Mouse (Mus musculus): ENCODE measurements around the gene Atp6v0e2.
"Not testable (repeated sequence)": the region's sequence is repeated elsewhere in the genome, so short reads cannot be mapped to it uniquely, and the experiment has no call there.

Atp6v0e2 gene

DNA sequence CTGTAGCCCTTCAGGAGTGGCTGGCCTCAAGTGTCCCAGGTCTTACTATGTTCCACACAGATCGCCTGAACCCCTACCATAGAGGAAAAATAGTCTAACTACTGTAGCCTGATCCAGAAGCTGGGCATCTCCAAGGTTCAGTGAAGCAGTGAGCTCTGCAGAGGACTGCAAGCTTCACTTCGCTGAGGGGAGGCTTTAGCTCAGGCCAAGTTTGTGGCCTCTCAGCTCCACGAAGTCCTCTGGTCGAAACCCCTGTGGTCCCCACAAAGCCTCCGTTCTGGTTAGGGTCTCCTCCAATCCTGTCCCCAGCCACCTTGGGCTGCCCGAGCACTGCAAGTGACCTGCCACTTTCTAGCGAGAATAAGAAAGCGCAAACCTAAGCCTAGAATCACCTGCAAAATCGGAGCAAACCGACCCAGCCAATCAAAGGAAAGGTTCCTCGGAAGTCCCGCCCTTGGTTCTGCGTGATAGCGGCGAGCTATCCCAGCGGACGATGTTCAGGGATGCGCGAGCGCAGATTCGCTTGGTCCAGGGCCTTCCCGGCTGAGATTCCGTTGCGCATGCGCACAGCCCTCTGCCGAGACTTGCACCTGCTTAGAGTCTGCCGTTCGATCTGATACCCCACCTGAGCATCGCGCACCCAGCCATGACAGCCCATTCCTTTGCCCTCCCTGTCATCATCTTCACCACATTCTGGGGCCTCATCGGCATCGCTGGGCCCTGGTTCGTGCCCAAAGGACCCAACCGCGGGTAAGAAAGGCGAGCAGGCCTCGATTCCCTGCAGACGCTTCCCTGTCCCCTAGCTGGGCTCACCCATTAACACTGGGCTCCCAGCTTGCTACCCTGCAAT, at the start of gene Atp6v0e2:
Atp6v0e2 (plus strand) TSS at position 511 of the 850 bp plus-strand sequence.
- DNase-seq (ENCODE audit: low spot score in 2 of 2), result no peak

DNA sequence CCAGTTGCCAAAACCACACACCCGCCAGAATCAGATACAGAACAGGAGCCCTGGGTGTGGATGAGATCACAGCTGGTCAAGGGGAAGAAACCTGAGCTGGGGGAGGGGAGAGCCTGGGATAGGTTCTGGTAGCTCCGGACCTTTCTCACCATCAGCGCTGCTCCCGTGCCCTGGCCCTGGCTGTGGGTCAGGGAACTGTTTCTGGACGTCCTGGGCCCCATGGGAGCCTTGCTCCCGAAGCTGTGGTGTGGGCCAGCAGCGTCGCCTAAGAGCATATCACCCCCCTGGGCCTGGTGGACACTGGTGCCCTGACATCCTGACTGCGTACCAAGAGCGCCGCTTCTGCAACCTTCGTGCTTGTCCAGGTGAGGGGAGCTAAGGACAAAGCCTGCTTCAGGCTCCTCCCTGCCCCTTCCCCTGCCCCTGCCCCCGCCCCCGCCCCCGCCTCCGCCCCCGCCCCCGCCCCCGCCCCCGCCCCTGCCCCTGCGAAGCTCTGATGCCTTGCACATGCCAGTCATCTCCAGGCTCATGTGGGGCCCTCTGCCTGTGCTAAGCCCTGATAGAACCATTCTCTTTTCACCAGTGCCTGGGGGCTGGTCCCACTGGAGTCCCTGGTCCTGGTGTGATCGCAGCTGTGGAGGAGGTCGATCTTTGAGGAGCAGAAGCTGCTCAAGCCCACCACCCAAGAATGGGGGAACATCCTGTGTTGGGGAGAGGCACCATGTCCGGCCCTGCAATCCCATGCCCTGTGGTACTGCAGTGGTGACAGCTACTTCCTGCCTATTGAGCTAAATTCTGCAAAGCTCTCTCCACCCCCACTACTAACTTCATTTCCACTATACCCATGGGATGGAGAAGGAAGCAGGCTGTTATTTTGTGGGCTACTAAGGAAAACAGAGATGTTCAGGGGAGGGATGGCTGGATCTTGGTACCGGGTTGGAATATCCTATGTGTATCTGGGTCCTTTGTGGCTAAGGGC, 49.4 kb upstream of the Atp6v0e2 start:
- DNase-seq (ENCODE audit: low spot score in 2 of 2), result no peak

DNA sequence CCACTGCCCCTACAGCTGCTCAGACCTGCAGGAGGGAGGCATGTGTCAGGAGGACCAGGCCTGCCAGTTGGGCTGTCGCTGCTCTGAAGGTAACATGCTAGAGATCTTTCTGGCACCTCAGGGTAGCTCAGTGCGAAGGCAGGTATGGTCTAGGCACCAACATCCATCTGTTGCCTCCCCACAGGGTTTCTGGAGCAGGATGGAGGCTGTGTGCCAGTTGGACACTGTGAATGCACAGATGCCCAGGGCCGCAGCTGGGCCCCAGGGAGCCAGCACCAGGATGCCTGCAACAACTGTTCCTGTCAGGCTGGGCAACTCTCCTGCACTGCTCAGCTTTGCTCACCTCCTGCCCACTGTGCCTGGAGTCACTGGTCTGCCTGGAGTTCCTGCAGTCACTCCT, 47.7 kb upstream of the Atp6v0e2 start:
- DNase-seq (ENCODE audit: low spot score in 2 of 2), result no peak

DNA sequence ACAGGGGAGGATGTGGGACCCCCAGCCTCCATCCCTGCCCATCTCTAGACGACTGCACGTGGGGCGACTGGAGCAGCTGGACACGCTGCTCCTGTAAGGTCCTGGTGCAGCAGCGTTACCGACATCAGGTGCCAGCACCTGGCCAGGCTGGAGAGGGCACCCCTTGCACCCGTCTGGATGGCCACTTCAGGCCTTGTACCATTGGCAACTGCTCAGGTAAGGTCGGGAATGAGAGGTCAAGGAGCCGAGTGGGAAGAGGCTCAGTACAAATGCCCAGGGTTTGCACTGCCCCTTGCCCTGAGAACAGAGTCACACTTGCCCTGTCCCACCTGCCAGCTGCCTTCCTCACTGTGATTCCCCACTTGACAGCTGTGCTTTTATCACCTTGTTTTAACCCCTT, 46.1 kb upstream of the Atp6v0e2 start:
- no peak for DNase-seq (ENCODE audit: low spot score in 2 of 2)

DNA sequence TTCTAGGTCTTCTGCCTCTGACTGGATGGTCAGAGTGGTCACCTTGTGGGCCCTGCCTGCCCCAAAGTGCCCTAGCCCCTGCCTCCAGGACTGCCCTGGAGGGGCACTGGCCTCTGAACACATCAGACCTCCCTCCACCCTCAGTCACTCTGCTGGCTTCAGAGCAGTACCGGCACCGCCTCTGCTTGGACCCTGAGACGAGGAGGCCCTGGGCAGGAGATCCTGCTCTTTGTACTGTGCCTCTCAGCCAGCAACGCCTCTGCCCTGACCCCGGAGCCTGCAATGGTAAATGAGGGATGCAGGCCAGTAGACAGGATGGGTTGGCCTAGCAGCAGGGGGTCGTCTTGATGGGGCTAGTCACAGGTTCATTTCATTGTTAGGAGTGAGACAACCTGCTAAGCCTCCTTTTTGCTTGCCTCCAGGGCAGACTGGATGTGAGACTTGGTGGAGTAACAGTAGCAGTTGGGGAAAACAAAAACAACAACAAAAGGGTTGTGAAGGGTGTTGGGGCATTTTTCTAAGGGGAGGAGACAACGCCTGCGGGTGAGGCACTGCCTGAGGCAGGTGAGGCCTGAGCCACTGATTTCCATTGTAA, 44.2 kb upstream of the Atp6v0e2 start:
- no peak for DNase-seq (ENCODE audit: low spot score in 2 of 2)

DNA sequence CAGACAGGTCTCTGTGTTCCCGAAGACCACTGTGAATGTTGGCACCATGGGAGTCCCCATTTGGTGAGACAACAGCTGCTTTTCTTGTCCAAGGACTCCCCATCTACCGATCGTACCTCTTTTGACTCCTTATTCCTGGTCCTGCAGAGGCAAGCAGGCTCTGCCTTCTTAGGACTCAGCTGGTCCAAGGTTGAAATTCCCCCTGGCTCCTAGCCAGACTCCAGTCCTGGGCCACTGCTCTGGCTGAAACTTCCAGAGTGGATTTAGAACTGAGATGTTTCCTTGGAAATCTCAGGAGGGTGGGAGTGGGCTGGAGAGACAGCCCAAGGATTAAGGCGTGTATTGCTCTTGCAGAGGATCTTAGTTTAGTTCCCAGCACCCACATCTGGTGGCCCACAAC, 39.9 kb upstream of the Atp6v0e2 start:
- no peak for DNase-seq (ENCODE audit: low spot score in 2 of 2)

DNA sequence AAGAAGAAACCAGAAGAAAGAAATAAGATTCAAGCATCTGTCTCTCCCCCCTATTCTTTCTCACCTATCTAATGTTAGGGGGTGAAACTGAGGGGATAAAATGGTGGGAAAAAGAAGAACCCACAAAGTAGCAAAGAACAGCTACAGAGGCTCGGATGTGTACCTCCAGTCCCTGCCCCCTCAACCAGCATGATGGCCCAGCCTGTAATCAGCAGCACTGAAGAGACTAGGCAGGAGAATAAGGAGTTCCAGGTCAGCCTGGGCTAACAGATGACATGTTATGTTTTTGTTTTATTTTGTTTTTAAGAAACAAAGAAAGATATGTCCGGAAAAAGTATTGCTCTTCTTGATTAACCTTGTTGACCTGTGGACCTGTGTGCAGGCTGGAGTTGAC, 33.6 kb upstream of the Atp6v0e2 start:
- no peak for DNase-seq (ENCODE audit: low spot score in 2 of 2)

DNA sequence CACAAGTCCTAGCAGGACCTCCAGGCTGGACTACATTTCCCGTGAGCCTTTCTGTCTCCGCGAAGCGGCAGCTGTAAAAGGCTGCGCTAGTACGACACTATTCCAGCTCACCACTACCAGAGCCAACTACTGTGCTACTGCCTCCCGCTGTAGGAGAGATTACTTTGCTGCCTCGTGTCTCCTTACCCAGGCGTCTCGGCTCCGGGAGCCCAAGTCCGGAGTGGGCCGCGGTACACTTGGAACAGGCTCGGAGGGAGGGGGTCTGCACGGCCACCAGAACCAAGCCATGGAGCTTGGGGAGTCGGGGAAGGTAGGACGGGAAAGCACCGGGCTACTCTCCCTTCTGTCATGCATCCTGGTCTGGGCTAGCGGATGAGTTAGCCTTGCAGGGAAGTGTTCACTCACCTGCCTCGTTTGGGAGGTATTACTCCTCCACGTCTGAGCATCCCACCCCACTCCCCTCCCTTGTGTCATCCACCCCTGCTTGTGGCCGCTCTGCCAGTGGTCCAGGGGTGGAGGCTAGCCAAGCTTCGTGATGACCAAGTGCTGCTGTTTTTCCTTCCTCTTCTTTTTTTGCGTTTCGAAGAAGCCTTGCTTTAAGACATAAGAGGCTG, 33.1 kb upstream of the Atp6v0e2 start:
- DNase-seq (ENCODE audit: low spot score in 2 of 2), result peak; percentile 54 to 60

DNA sequence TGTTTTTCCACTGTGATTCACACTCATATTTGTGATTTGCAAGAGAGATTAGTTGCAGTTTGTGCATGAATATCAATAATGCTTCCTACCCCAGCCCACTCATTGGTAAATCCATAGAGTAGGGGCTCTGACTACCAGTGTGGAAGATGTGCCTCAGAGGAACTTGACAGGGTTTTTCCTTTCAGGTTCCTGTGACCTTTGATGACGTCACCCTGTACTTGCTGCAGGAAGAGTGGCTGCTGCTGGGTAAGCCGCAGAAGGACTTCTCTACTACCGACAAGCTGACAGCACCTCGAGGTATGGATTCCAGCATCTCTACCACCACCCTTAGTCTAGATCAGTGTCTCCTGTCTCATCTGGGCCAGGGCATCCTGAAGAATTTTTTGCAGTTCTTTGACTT, 29.3 kb upstream of the Atp6v0e2 start:
- no peak for DNase-seq (ENCODE audit: low spot score in 2 of 2)

DNA sequence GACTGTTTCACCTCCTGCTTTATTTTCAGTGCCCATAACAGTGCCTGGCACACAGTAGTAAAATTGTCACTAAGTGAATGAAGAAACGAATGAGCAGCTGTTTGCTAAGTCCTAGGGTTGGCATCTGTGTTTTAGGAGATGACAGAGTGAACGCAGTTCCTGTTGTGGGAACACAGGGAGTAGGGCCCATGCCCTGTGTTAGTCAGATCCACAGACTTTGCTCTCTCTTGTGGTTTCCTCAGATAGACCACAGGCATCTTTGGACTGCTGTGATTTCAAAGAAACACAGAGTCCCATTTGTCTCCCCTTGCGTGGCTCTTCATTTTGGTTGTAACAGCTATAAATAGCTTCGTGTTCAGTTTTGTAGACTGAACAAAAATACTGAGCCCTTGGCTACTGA, 27.0 kb upstream of the Atp6v0e2 start:
- DNase-seq (ENCODE audit: low spot score in 2 of 2), result no peak

DNA sequence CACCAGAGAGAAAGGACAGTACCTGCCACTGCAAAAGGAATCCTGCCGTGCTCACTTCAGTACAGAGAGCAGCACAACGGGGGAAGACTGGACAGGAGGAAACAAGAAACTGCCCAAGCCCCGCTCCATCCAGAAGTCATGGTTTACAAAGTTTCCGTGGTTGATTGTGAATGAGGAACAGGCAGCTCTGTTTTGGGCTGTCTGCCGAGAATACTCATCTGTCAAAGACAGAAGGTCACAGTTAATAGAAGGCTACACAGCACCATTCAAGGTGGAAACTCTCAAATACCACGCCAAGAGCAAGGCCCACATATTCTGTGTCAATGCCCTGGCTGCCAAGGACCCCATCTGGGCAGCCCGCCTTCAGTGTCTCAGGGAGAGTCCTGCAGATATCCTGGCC, 25.6 kb upstream of the Atp6v0e2 start:
- DNase-seq (ENCODE audit: low spot score in 2 of 2), result no peak

DNA sequence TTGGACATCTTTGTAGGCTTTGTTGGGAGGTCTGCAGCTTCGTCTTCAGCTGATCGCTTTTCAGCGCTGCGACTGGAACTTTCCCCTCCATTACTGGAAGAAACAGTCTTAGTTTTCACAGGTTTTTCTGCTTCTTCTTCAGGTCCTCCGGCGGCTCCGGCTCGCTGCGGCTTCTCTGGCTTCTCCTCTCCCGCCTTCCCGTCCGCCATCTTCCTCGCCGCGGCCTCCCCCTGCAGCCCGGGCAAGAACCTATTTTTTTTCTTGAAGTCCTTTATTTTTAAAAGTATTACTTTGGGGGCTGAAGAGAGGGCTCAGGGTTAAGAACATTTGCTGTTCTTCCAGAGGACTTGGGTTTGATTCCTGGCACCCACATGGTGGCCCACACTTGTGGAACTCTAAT, 12.5 kb upstream of the Atp6v0e2 start:
- DNase-seq (ENCODE audit: low spot score in 2 of 2), result not testable (repeated sequence)

DNA sequence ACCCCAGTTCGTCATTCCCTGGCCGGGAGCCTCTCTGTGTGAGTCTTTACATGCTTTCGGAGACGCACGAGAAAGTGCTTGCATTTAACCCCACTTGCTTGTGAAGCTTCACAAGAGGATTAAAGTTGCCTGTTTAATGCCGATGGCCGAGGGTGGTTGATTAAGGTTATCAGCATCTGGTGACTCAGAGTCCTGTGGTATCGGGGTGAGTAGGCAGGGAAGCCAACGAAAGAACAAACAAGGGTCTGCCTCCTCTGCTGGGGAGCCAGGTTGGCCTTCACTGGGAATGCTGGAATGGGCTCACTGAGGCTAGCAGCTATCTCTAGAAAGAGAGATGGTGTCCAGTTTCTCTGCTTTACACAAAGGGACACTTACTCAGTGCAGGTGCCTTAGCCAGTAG, 9.5 kb upstream of the Atp6v0e2 start:
- no peak for DNase-seq (ENCODE audit: low spot score in 2 of 2)

DNA sequence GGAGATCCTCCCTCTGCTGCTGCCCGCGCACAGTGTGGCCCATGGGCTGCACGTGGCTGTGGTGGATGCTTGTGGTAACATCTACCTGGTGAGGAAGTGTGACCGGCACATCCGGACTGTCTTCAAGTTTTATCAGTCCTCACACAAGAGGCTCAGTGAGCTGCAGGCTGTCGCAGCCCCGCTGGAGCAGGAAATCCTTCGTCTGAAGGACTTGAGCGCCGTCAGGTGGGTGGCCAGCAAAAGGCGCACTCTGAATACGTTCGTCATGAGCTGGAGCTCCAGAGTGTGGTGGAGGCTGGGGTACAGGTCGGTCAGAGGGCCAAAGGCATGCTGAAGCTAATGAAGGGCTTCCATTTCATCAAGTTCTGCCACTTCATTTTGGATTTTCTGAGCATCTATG, 8.2 kb upstream of the Atp6v0e2 start:
- DNase-seq (ENCODE audit: low spot score in 2 of 2), result no peak

DNA sequence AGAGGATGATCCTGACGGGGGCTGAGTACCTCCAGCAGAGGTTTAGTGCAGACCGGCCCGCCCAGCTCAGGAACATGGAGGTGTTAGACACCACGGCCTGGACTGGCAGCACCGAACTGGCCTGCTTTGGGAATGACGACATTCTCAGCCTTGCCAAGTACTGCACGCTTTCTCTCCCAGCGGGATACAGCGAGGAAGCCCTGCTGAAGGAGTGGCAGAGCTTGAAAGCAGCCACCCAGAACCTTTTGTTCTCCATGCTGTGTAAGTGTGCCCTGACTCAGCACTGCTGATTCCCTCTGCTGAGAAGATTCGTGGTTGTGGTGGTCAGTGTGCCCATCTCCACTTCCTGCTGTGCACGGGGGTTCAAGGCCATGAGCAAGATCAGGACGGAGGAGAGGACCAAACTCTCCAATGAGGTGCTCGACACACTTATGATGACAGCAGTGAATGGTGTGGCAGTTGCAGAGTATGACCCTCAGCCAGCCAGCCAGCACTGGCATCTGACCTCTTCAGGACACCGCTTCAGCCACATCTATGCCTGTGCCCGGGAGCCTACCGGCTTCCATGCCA, 7.5 kb upstream of the Atp6v0e2 start:
- DNase-seq (ENCODE audit: low spot score in 2 of 2), result no peak

DNA sequence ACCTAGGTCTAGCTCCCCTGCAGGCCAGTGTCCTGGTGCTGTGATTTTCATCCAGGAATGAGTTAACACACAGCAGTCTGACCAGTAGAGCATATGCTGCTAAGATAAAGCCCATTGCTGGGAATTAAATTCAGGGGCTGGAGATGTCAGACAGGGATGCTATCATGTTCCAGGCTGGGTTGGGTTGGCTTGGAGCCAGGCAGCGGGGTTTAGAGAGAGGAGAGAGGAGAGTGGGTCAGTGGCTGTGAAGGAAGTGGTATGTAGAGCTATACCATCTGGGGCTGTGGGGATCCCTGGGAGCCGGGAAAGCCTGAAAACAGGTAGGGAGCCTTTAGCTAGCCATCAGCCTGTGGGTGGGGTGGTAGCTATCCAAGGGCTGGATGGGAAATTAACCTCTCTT, 6.6 kb upstream of the Atp6v0e2 start:
- DNase-seq (ENCODE audit: low spot score in 2 of 2), result no peak

DNA sequence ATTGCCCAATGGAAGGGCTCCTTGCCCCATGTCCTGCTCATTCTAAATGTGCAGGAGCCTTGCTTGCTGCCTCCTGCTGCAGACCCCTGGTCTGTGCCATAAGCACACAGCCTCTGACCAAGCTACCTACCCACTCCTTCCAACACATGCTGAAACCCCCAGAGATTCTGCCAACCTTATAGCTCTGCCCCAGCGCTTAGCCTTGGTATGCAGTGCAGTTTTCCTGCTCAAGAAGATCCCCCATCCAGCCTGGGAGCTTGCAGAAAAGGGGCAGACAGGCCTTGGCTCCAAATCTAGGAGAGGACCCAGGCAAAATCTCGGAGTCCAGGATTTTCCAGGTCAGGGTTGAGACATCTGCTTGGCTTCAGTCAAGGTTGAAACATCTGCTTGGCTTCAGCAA, 3.9 kb upstream of the Atp6v0e2 start:
- DNase-seq (ENCODE audit: low spot score in 2 of 2), result no peak

DNA sequence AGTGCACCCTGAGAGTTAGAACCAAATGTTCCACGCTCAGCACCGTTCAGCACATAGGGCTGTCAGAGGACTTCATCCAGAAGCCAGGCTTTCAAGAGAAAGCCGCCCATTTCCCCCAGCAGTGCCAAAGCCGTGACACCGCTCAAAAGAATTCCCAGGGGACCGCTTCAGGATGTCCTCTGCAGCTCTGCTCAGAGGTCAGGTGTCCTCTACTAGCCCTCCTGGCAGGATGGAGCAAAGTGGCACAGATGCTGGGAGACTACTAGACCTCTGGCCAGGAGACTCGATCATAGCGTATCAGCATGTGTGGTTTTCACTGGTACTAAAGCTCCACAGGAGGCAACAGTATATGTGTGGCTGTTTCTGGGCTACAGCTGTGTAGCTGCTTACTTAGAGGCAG, 2.5 kb upstream of the Atp6v0e2 start:
- DNase-seq (ENCODE audit: low spot score in 2 of 2), result no peak

DNA sequence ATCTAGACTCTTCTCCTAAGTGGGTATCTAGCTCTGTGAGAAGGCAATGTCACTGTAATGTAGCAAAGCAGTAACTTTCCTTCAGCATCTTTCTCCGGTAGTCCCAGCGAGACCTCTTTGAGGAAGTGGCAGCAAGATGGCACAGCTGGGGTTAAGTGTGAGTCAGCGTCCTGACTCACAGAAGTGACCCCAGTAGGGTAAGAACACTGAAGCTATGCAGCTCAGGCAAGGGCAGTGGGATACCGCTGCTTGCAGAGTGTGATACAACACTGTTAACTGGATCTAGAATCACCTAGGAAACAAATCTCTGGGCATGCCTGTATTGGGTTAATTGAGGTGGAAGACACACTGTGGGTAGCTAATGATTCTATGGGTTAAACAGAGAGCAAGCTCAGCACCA, 1.3 kb upstream of the Atp6v0e2 start:
- DNase-seq (ENCODE audit: low spot score in 2 of 2), result no peak

DNA sequence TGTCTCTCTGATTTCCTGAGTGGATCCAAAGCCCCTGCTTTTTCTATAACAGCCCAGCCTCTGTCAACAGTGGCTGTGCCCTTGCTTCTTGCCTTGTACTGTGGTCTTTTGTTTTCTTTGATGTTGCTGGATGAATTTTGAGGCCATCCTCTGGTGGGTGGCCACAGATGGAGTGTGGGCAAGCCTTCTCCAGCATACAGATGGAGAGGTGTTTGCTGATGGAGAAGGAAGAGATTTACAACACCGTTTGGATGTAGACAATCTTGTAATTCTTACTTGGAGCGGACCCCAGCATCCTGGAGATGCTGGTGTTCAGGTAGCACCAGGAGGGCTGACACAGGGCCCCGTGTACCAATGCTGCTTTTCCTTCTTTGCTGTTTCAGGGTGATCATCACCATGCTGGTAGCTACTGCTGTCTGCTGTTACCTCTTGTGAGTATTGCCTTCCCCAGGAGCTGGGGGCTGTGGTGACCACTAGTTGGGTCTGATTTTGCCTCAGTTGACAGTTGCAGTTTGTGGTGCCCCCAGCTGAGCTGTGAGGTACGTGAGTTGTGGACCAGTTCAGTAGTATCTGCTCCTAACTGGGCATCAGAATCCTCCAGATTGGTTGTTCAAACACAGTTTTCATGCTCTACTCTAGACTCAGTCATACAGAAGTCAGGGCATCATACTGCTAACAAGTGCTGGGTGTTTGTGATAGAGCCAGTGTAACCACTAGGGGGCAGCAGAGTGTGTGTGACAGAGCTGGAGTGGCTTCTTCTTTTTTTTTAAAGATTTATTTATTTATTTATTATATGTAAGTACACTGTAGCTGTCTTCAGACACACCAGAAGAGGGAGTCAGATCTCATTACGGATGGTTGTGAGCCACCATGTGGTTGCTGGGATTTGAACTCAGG, 1.7 kb downstream of the Atp6v0e2 start:
- DNase-seq (ENCODE audit: low spot score in 2 of 2), result peak; percentile 51 to 63

DNA sequence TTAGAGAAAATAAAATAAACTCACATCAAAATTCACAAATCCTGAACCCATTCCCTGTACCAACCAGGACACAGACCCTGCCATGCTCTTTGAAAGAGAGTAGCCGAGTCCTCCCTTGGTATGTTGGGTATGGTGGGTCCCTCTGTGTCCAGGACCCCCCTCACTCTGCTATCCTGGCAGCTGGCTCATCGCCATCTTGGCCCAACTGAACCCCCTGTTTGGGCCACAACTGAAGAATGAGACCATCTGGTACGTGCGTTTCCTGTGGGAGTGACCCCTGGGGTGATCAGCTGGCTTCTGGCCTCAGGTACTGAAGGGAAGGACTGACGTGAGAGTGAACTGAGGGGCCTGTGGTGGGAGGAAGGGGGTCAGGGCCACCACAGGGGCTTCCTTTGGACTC, 2.4 kb downstream of the Atp6v0e2 start:
- DNase-seq (ENCODE audit: low spot score in 2 of 2), result no peak
